Mouse (Mus musculus) 3134 (cell line): ENCODE results near the gene Itln1.

Experiments used
- DNase-seq: peaks from one replicate; pipeline ENCODE4 v3.0.0-alpha.2; 2011; ENCODE audit warnings: low spot score; ENCODE audit not compliant: insufficient read length; ENCODE audit errors: extremely low read depth

Gene Itln1

GRCm38 (mm10) chr1:171535194-171535593 is at the start of gene Itln1:
Gene Itln1, minus strand, starts transcription at chr1:171535294.
- DNase-seq = no peak

GRCm38 (mm10) chr1:171584584-171584983 is 49.5 kb upstream of the Itln1 start:
- DNase-seq = no peak

- no peak for DNase-seq
These were observed 42.1 kb upstream of the Itln1 start for GRCm38 (mm10) chr1:171577168-171577567.

- no peak for DNase-seq
These were observed 33.3 kb upstream of the Itln1 start for GRCm38 (mm10) chr1:171568436-171568835.

GRCm38 (mm10) chr1:171566777-171567176 is 31.7 kb upstream of the Itln1 start:
- DNase-seq = no peak

GRCm38 (mm10) chr1:171565888-171566287 is 30.8 kb upstream of the Itln1 start:
- no peak for DNase-seq

GRCm38 (mm10) chr1:171564247-171564646 is 29.2 kb upstream of the Itln1 start:
- no peak for DNase-seq

- no peak for DNase-seq
These were observed 27.9 kb upstream of the Itln1 start for GRCm38 (mm10) chr1:171563042-171563441.

GRCm38 (mm10) chr1:171561639-171562225 is 26.6 kb upstream of the Itln1 start:
- DNase-seq = no peak

GRCm38 (mm10) chr1:171561200-171561599 is 26.1 kb upstream of the Itln1 start:
- no peak for DNase-seq

- DNase-seq = no peak
These were observed 25.2 kb upstream of the Itln1 start for GRCm38 (mm10) chr1:171560262-171560661.

- no peak for DNase-seq
These were observed 23.8 kb upstream of the Itln1 start, which contains the start of gene Cd244a for GRCm38 (mm10) chr1:171558898-171559297. Gene Cd244a, plus strand, starts transcription at chr1:171559193.

- no peak for DNase-seq
These were observed 23.3 kb upstream of the Itln1 start for GRCm38 (mm10) chr1:171558407-171558806.

GRCm38 (mm10) chr1:171556366-171556765 is 21.3 kb upstream of the Itln1 start:
- DNase-seq = no peak

- DNase-seq = no peak
These were observed 18.6 kb upstream of the Itln1 start for GRCm38 (mm10) chr1:171553359-171554341.

- no peak for DNase-seq
These were observed 17.1 kb upstream of the Itln1 start for GRCm38 (mm10) chr1:171552230-171552629.

GRCm38 (mm10) chr1:171551326-171551725 is 16.2 kb upstream of the Itln1 start:
- DNase-seq = no peak

- DNase-seq = no peak
These were observed 5.6 kb upstream of the Itln1 start for GRCm38 (mm10) chr1:171540694-171541093.

GRCm38 (mm10) chr1:171534557-171534956 is 537 bp downstream of the Itln1 start:
- no peak for DNase-seq

GRCm38 (mm10) chr1:171532830-171533229 is 2.3 kb downstream of the Itln1 start:
- no peak for DNase-seq

- no peak for DNase-seq
These were observed 3.7 kb downstream of the Itln1 start for GRCm38 (mm10) chr1:171531367-171531766.

- no peak for DNase-seq
These were observed 19.5 kb downstream of the Itln1 start for GRCm38 (mm10) chr1:171515557-171515956.
